Mouse (Mus musculus): ENCODE measurements around the gene Cybb. TPM values are rescaled to one million over a fixed set of nuclear protein-coding genes. Genes with fewer than 3 reads are reported as not detected.
A peak's percentile ranks its signal among the peaks of the same experiment; 100 is the strongest.
"Not testable (repeated sequence)": the region's sequence is repeated elsewhere in the genome, so short reads cannot be mapped to it uniquely, and the experiment has no call there.

Cybb gene
- 0.62 and 0.86 TPM in 2 replicates for polyA plus RNA-seq (2014; fragmentation: Nextera tagmentation; extraction: Ambion mirVana)

DNA sequence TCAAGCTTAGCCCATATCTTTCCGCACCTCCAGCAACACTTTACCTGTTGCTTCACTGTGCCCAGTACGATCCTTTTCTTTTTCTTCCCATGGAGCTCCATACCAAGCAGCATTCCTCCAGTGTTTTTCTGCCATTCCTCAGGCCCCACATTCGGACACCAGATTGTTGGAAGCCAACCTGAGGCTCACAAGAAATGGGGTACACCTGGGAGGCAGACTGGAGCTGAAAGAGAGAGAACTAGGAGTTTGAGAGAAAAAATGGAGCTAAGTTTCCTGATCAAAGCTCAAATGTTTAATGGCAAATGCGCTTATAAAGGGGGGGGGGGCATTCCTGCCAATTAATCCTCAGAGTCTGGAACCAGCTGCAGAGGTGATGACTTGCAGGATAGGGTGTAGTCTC is at the start of gene Cybb:
Cybb (minus strand) TSS at position 101 of the 400 bp plus-strand sequence.
- H3K4me1 ChIP-seq (replicated peaks; ENCODE audit: control insufficient read depth, insufficient read depth, low read length), result no peaks in the 10 kb centered on the region
- no peaks in the 10 kb centered on the region for H3K27me3 ChIP-seq (ENCODE audit: control insufficient read depth, insufficient read depth, low read length)
- no peak within 1 kb of the TSS for H3K27ac ChIP-seq
- H3K4me3 ChIP-seq (replicated peaks; ENCODE audit: low read length), result no peak within 1 kb of the TSS
- WGBS, result 84% methylated on average over 4 of the region's 4 CpGs
- no peaks in the 10 kb centered on the region for H3K36me3 ChIP-seq (replicated peaks; ENCODE audit: control insufficient read depth, insufficient read depth)
- H3K4me2 ChIP-seq (replicated peaks), result no peak within 1 kb of the TSS
- DNase-seq (ENCODE audit: low spot score) (no peak), ATAC-seq (ENCODE audit: low FRiP score) (no peak)
- H3K9ac ChIP-seq, result no peak within 1 kb of the TSS
- H3K9me3 ChIP-seq (ENCODE audit: control insufficient read depth, low read length), result no peaks in the 10 kb centered on the region

DNA sequence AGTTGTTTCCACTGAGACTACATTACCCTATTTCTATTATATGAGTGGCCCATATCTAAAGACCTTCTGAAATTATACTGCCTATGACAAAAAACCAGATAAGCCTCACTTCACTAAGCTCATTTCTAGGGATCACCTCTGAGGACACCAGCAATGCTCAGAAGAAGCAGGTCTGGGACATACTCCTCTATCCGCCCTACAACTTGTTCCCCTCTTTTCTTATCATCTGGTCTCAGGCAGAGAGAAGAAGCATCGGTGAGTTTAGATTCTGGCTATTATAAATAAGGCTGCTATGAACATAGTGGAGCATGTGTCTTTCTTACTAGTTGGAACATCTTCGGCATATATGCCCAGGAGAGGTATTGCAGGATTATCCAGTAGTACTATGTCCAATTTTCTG is 49.3 kb upstream of the Cybb start:
- no peak overlapping the region for H3K9ac ChIP-seq
- no peaks in the 10 kb centered on the region for H3K9me3 ChIP-seq (ENCODE audit: control insufficient read depth, low read length)
- H3K27me3 ChIP-seq (ENCODE audit: control insufficient read depth, insufficient read depth, low read length), result no peaks in the 10 kb centered on the region
- H3K36me3 ChIP-seq (replicated peaks; ENCODE audit: control insufficient read depth, insufficient read depth), result no peaks in the 10 kb centered on the region
- H3K27ac ChIP-seq, result no peak overlapping the region
- H3K4me1 ChIP-seq (replicated peaks; ENCODE audit: control insufficient read depth, insufficient read depth, low read length), result no peaks in the 10 kb centered on the region
- no peak for DNase-seq (ENCODE audit: low spot score)
- ATAC-seq (ENCODE audit: low FRiP score), result no peak
- no peak overlapping the region for H3K4me3 ChIP-seq (replicated peaks; ENCODE audit: low read length)
- no peak overlapping the region for H3K4me2 ChIP-seq (replicated peaks)
- 95% methylated on average over 3 of the region's 3 CpGs for WGBS

- H3K4me3 ChIP-seq (replicated peaks; ENCODE audit: low read length); H3K4me2 ChIP-seq (replicated peaks); H3K27ac ChIP-seq; H3K9ac ChIP-seq; H3K36me3 ChIP-seq (replicated peaks; ENCODE audit: control insufficient read depth, insufficient read depth); H3K4me1 ChIP-seq (replicated peaks; ENCODE audit: control insufficient read depth, insufficient read depth, low read length); H3K9me3 ChIP-seq (ENCODE audit: control insufficient read depth, low read length); H3K27me3 ChIP-seq (ENCODE audit: control insufficient read depth, insufficient read depth, low read length): not testable (repeated sequence)
- 52% methylated on average over 2 of the region's 2 CpGs for WGBS
- DNase-seq (ENCODE audit: low spot score), result peak; percentile 46
- ATAC-seq (ENCODE audit: low FRiP score), result peak; percentile 64; the same call in 1 of the 2 replicates
Observed at GRCm38 (mm10) chrX:9519969-9520368, 32.4 kb upstream of the Cybb start.

DNA sequence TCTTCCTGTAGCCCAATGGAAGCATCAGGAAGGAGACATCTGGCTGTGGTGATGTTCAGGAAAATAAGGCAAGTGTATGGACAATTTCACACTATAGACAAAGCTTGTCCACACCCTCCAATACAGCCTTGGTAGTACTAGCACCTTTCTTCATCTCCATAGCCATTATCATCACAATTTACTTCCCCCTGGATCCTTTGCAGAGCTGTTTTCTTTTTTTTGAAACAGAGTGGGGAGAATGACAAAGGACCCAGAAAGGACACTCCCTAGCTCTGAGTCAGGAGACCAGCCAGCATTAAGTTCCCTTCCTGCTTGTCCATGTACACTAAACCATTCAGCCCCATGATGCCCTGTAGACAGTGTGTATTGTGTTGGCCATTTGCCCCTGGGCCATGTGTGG is 30.0 kb upstream of the Cybb start:
- not testable (repeated sequence) for H3K27ac ChIP-seq; H3K4me2 ChIP-seq (replicated peaks); H3K27me3 ChIP-seq (ENCODE audit: control insufficient read depth, insufficient read depth, low read length); ATAC-seq (ENCODE audit: low FRiP score); H3K9ac ChIP-seq; DNase-seq (ENCODE audit: low spot score); H3K36me3 ChIP-seq (replicated peaks; ENCODE audit: control insufficient read depth, insufficient read depth); H3K4me3 ChIP-seq (replicated peaks; ENCODE audit: low read length); H3K9me3 ChIP-seq (ENCODE audit: control insufficient read depth, low read length); H3K4me1 ChIP-seq (replicated peaks; ENCODE audit: control insufficient read depth, insufficient read depth, low read length)

- ATAC-seq (ENCODE audit: low FRiP score); H3K27me3 ChIP-seq (ENCODE audit: control insufficient read depth, insufficient read depth, low read length); H3K9me3 ChIP-seq (ENCODE audit: control insufficient read depth, low read length); H3K27ac ChIP-seq; H3K9ac ChIP-seq; DNase-seq (ENCODE audit: low spot score); H3K4me1 ChIP-seq (replicated peaks; ENCODE audit: control insufficient read depth, insufficient read depth, low read length); H3K4me2 ChIP-seq (replicated peaks); H3K4me3 ChIP-seq (replicated peaks; ENCODE audit: low read length); H3K36me3 ChIP-seq (replicated peaks; ENCODE audit: control insufficient read depth, insufficient read depth): not testable (repeated sequence)
- 77% methylated on average over 6 of the region's 6 CpGs for WGBS
Observed at GRCm38 (mm10) chrX:9475036-9475435, 12.5 kb downstream of the Cybb start.

GRCm38 (mm10) chrX:9474440-9474839 is 13.1 kb downstream of the Cybb start:
- DNase-seq (ENCODE audit: low spot score) (no peak), ATAC-seq (ENCODE audit: low FRiP score) (no peak)
- no peaks in the 10 kb centered on the region for H3K4me1 ChIP-seq (replicated peaks; ENCODE audit: control insufficient read depth, insufficient read depth, low read length)
- H3K27me3 ChIP-seq (ENCODE audit: control insufficient read depth, insufficient read depth, low read length), result no peaks in the 10 kb centered on the region
- H3K9me3 ChIP-seq (ENCODE audit: control insufficient read depth, low read length), result no peaks in the 10 kb centered on the region
- H3K4me2 ChIP-seq (replicated peaks), result no peak overlapping the region
- no peaks in the 10 kb centered on the region for H3K36me3 ChIP-seq (replicated peaks; ENCODE audit: control insufficient read depth, insufficient read depth)
- H3K4me3 ChIP-seq (replicated peaks; ENCODE audit: low read length), result no peak overlapping the region
- H3K27ac ChIP-seq, result no peak overlapping the region
- no peak overlapping the region for H3K9ac ChIP-seq

DNA sequence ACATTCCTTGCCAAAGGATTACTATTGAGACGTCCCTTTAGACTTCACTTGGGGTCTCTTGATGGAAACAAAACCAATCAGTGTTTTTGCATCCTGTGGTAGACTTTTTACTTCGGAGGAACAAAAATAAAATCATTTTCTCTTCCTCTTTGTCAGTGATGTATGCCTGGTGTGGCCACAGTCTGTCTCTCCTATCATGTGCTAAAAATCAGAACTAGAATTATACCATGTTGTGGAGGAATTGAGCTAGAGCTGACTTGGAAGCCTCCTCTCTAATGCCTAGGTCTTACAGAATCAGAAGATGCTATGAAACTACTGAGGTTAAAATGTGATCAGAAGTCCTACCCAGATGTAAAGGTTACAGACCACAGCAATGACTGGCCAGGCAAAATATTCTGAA is 13.8 kb downstream of the Cybb start:
- WGBS, result 77% methylated on average over 2 of the region's 2 CpGs
- no peaks in the 10 kb centered on the region for H3K4me1 ChIP-seq (replicated peaks; ENCODE audit: control insufficient read depth, insufficient read depth, low read length)
- no peaks in the 10 kb centered on the region for H3K36me3 ChIP-seq (replicated peaks; ENCODE audit: control insufficient read depth, insufficient read depth)
- ATAC-seq (ENCODE audit: low FRiP score) (no peak), DNase-seq (ENCODE audit: low spot score) (no peak)
- no peaks in the 10 kb centered on the region for H3K27me3 ChIP-seq (ENCODE audit: control insufficient read depth, insufficient read depth, low read length)
- no peak overlapping the region for H3K4me2 ChIP-seq (replicated peaks)
- H3K9ac ChIP-seq, result no peak overlapping the region
- H3K27ac ChIP-seq, result no peak overlapping the region
- H3K4me3 ChIP-seq (replicated peaks; ENCODE audit: low read length), result no peak overlapping the region
- H3K9me3 ChIP-seq (ENCODE audit: control insufficient read depth, low read length), result no peaks in the 10 kb centered on the region

DNA sequence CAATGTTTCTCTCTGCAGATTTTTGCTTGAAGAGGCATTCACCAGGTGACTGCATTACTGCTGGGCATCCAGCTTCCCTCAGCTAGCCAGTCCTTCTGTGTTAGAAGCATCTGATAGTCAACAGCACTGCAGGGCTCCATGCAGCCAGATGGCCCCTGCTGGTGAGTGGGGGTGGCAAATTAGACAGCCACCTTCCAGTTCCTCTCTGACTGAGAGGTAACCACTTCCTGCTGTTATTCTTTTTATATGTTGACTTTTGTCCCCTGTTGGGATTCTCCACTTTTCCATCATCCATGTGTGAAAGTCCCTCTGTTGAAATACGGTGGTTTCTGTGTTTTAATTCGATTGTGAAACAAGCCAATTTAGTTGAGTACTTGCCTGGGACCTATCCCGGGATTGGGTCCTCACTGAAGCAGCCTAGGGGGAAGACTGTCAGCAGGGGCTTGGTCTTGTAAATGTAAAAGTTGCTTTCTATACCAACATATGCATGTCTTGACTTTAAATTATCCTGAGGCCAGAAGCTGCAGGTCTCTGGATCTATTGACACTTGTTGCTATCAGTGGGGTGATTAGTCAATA is 16.7 kb downstream of the Cybb start:
- Histone ChIP-seq H3K4me1 (replicated peaks; ENCODE audit: control insufficient read depth, insufficient read depth, low read length) (no peaks in the 10 kb centered on the region), H3K4me2 (replicated peaks) (no peak overlapping the region), H3K36me3 (replicated peaks; ENCODE audit: control insufficient read depth, insufficient read depth) (no peaks in the 10 kb centered on the region), H3K27ac (no peak overlapping the region), H3K9me3 (ENCODE audit: control insufficient read depth, low read length) (no peaks in the 10 kb centered on the region), H3K9ac (no peak overlapping the region), H3K4me3 (replicated peaks; ENCODE audit: low read length) (no peak overlapping the region), H3K27me3 (ENCODE audit: control insufficient read depth, insufficient read depth, low read length) (no peaks in the 10 kb centered on the region)
- no peak for DNase-seq (ENCODE audit: low spot score)
- no peak for ATAC-seq (ENCODE audit: low FRiP score)
- WGBS, result 43% methylated on average over 3 of the region's 3 CpGs

GRCm38 (mm10) chrX:9469100-9469499 is 18.5 kb downstream of the Cybb start:
- Histone ChIP-seq H3K27me3 (ENCODE audit: control insufficient read depth, insufficient read depth, low read length) (no peaks in the 10 kb centered on the region), H3K36me3 (replicated peaks; ENCODE audit: control insufficient read depth, insufficient read depth) (no peaks in the 10 kb centered on the region), H3K4me1 (replicated peaks; ENCODE audit: control insufficient read depth, insufficient read depth, low read length) (no peaks in the 10 kb centered on the region), H3K27ac (no peak overlapping the region), H3K9ac (no peak overlapping the region), H3K4me2 (replicated peaks) (no peak overlapping the region), H3K9me3 (ENCODE audit: control insufficient read depth, low read length) (no peaks in the 10 kb centered on the region), H3K4me3 (replicated peaks; ENCODE audit: low read length) (no peak overlapping the region)
- DNase-seq (ENCODE audit: low spot score) (no peak), ATAC-seq (ENCODE audit: low FRiP score) (no peak)

DNA sequence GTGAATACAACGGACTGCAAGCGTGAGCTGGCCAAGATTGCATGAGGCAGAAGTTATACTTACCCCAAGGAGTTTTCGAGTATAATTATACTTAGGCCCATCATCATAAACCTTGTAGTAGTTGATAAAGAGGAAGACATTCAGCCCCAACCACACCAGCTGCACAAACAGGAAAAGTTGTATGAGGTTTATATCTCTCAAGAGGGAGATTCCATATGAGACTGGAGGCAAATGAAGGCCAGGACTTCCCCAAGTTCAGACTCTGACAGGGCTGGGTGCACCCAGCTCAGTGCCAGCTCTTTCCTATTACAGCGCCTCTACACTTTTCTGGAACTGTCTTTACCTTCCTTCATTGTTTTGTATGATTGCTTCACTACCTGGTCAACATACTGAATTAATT is 20.6 kb downstream of the Cybb start:
- Histone ChIP-seq H3K9me3 (ENCODE audit: control insufficient read depth, low read length) (no peaks in the 10 kb centered on the region), H3K27me3 (ENCODE audit: control insufficient read depth, insufficient read depth, low read length) (no peaks in the 10 kb centered on the region)
- 87% methylated on average over 4 of the region's 4 CpGs for WGBS

More for the DNA sequence above, 20.6 kb downstream of the Cybb start:
- H3K9ac ChIP-seq, result no peak overlapping the region
- H3K4me1 ChIP-seq (replicated peaks; ENCODE audit: control insufficient read depth, insufficient read depth, low read length), result no peaks in the 10 kb centered on the region
- no peak overlapping the region for H3K27ac ChIP-seq
- no peaks in the 10 kb centered on the region for H3K36me3 ChIP-seq (replicated peaks; ENCODE audit: control insufficient read depth, insufficient read depth)
- no peak for ATAC-seq (ENCODE audit: low FRiP score)
- no peak overlapping the region for H3K4me3 ChIP-seq (replicated peaks; ENCODE audit: low read length)
- H3K4me2 ChIP-seq (replicated peaks), result no peak overlapping the region
- no peak for DNase-seq (ENCODE audit: low spot score)
